Mouse (Mus musculus) urinary bladder, postnatal 0 days (tissue): ENCODE measurements around the gene Adam15. TPM values are rescaled to one million over a fixed set of nuclear protein-coding genes. Genes with fewer than 3 reads are reported as not detected.

Experiments
- polyA plus RNA-seq: library from polyadenylated mRNA; unstranded; fragments of >200 nt; fragmentation: Nextera tagmentation; extraction: Ambion mirVana; gene quantifications from 2 replicates; pipeline ENCODE4 v1.2.1, GENCODE M21; 2015

Adam15 gene
- 60.9 and 72.6 TPM in 2 replicates for polyA plus RNA-seq

GRCm38 (mm10) chr3:89349869-89350501, at the start of gene Adam15:
Gene Adam15, minus strand, starts transcription at chr3:89349996.

GRCm38 (mm10) chr3:89394006-89394893, 44.5 kb upstream of the Adam15 start, which contains the start of gene Zbtb7b:
Gene Zbtb7b, minus strand, starts transcription at chr3:89394776.

DNA sequence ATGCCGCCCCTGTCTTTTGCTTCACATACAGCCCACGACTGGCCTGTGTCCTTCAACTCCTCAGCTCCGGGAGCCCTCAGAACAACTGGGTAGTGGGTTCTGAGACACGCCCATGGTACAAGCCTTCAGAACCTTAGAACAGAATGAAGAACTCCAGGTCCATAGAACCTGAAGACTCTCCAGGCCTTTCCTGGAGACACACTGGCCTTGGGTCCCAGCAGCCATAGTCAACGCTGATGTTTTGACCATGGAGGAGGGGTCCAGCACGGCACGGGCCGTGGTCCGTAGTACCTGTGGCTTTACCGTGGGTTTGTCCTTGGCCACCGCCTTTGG, 15.3 kb upstream of the Adam15 start, which contains the start of gene Dcst1:
Dcst1 (minus strand) TSS at position 101 of the 333 bp plus-strand sequence.

DNA sequence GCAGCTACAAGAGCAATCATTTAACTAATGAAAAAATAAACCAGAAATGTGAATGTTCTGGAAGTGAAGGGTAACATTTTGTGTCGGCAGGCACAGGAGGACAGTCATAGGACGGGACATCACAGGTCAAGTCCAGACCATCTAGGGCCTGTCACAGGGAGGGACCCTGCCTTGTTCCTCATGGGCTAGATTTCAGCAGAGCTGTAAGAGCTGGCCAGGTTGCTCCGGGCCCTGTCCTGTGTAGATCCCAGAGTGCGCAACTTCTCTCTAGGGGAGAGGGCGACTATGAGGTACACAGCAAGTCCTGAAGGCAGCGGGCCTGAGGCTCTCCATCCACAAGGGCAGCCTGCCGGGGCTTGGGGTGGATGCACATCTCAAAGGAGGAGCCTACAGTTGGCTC, 11.9 kb upstream of the Adam15 start, which contains the start of gene Dcst2:
Dcst2 (plus strand) TSS at position 301 of the 400 bp plus-strand sequence.

GRCm38 (mm10) chr3:89337721-89338578, 11.8 kb downstream of the Adam15 start, which contains the start of gene Efna4:
Gene Efna4, minus strand, starts transcription at chr3:89338028.

DNA sequence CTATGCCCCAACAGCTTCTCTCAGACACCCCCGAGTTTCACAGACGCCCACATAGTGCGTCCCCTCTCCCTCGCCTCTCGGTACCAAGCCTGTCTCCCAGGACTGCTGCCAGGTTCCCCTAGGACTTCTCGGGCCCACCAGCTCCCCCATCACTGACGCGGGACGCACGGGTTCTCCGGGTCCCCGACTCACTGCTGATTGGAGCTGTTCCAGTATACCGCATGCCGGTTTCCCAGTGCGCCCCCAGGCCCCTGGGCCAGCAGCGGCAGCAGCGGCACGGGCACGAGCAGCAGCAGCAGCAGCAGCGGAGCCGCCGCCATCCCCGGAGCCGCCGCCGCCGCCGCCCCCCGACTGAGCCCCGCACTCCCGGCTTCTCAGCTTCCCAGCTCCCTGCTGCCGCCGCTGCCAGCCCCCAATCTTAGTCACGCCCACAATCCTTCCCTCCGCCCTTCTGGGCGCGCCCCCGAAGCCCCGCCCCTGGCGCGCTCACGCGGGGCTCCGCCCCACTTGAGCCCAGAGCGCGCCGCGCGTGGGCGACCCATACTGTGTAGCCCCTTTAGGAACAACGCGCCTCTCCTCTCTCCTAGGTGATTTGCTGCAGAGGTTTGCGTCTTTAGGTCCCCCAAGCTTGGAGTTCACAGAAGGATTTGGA, 27.2 kb downstream of the Adam15 start, which contains the start of gene Efna3:
Efna3 (minus strand) TSS at position 452 of the 652 bp plus-strand sequence.

Other genes starting within 250 kb of the Adam15 start
- gene Gm43738, start 248.9 kb downstream of the Adam15 start, polyA plus RNA-seq: not detected in 2 replicates
- gene Fdps, start 248.0 kb downstream of the Adam15 start, polyA plus RNA-seq: 251 and 535 TPM in 2 replicates
- gene Pklr, start 213.9 kb downstream of the Adam15 start, polyA plus RNA-seq: not detected in 2 replicates
- gene Hcn3, start 189.8 kb downstream of the Adam15 start, polyA plus RNA-seq: 0.35 and 0.59 TPM in 2 replicates
- 10.9 and 11.8 TPM in 2 replicates for gene Clk2, start 185.2 kb downstream of the Adam15 start, polyA plus RNA-seq
- 63.2 and 67.5 TPM in 2 replicates for gene Scamp3, start 172.5 kb downstream of the Adam15 start, polyA plus RNA-seq
- 16.3 and 16.7 TPM in 2 replicates for gene Fam189b, start 166.9 kb downstream of the Adam15 start, polyA plus RNA-seq
- 35.9 and 40.6 TPM in 2 replicates for gene Gba, start 147.1 kb downstream of the Adam15 start, polyA plus RNA-seq
- gene Thbs3, start 134.8 kb downstream of the Adam15 start, polyA plus RNA-seq: 31.5 and 34.3 TPM in 2 replicates
- 130 and 133 TPM in 2 replicates for gene Mtx1, start 122.9 kb downstream of the Adam15 start, polyA plus RNA-seq
- 0.31 and 0.75 TPM in 2 replicates for gene Muc1, start 120.9 kb downstream of the Adam15 start, polyA plus RNA-seq
- 245 and 269 TPM in 2 replicates for gene Krtcap2, start 104.0 kb downstream of the Adam15 start, polyA plus RNA-seq
- 0.50 and 0.73 TPM in 2 replicates for gene Trim46, start 103.7 kb downstream of the Adam15 start, polyA plus RNA-seq
- 107 and 126 TPM in 2 replicates for gene Dpm3, start 90.6 kb downstream of the Adam15 start, polyA plus RNA-seq
- gene Slc50a1, start 79.4 kb downstream of the Adam15 start, polyA plus RNA-seq: 90.2 and 94.4 TPM in 2 replicates
- gene Efna1, start 68.9 kb downstream of the Adam15 start, polyA plus RNA-seq: 19.8 and 20.1 TPM in 2 replicates
- gene Efna3, start 27.0 kb downstream of the Adam15 start, polyA plus RNA-seq: 5.3 and 6.5 TPM in 2 replicates
- 4.4 and 5.6 TPM in 2 replicates for gene Efna4, start 12.0 kb downstream of the Adam15 start, polyA plus RNA-seq
- gene Dcst2, start 12.0 kb upstream of the Adam15 start, polyA plus RNA-seq: 0.07 and 0.08 TPM in 2 replicates
- 0.17 and 0.26 TPM in 2 replicates for gene Dcst1, start 15.3 kb upstream of the Adam15 start, polyA plus RNA-seq
- gene Zbtb7b, start 44.8 kb upstream of the Adam15 start, polyA plus RNA-seq: 4.1 and 4.6 TPM in 2 replicates
- not detected in 2 replicates for gene Lenep, start 52.8 kb upstream of the Adam15 start, polyA plus RNA-seq
- gene Flad1, start 61.9 kb upstream of the Adam15 start, polyA plus RNA-seq: 20.6 and 21.0 TPM in 2 replicates
- 146 and 176 TPM in 2 replicates for gene Cks1b, start 68.4 kb upstream of the Adam15 start, polyA plus RNA-seq
- 75.2 and 77.8 TPM in 2 replicates for gene Shc1, start 68.4 kb upstream of the Adam15 start, polyA plus RNA-seq
- gene Pygo2, start 80.2 kb upstream of the Adam15 start, polyA plus RNA-seq: 17.5 and 21.1 TPM in 2 replicates
- gene Pbxip1, start 86.7 kb upstream of the Adam15 start, polyA plus RNA-seq: 171 and 191 TPM in 2 replicates
- 40.4 and 51.5 TPM in 2 replicates for gene Pmvk, start 104.5 kb upstream of the Adam15 start, polyA plus RNA-seq
- gene Kcnn3, start 170.2 kb upstream of the Adam15 start, polyA plus RNA-seq: 3.6 and 6.3 TPM in 2 replicates